Mouse (Mus musculus) 416B (cell line): ENCODE data around the gene 1700016D06Rik.

ENCODE experiments used
- DNase-seq: peaks from one replicate; pipeline ENCODE4 v3.0.0; 2011; ENCODE audit warnings: low read depth

1700016D06Rik gene

GRCm38 (mm10) chr8:11701033-11701362 lies at the start of gene 1700016D06Rik:
Gene 1700016D06Rik (minus strand): TSS chr8:11701063.
- DNase-seq: no peak

GRCm38 (mm10) chr8:11749472-11749871 lies 48.6 kb upstream of the 1700016D06Rik start:
- DNase-seq: no peak

- no peak for DNase-seq
Observed at GRCm38 (mm10) chr8:11746850-11747600, 46.2 kb upstream of the 1700016D06Rik start.

GRCm38 (mm10) chr8:11743580-11743979 lies 42.7 kb upstream of the 1700016D06Rik start:
- DNase-seq: no peak

GRCm38 (mm10) chr8:11740857-11741256 lies 40.0 kb upstream of the 1700016D06Rik start:
- DNase-seq: no peak

GRCm38 (mm10) chr8:11739082-11739481 lies 38.2 kb upstream of the 1700016D06Rik start:
- DNase-seq: no peak

GRCm38 (mm10) chr8:11737096-11737495 lies 36.2 kb upstream of the 1700016D06Rik start:
- no peak for DNase-seq

- DNase-seq: no peak
Observed at GRCm38 (mm10) chr8:11735672-11736235, 34.9 kb upstream of the 1700016D06Rik start.

GRCm38 (mm10) chr8:11730271-11730940 lies 29.5 kb upstream of the 1700016D06Rik start:
- DNase-seq: no peak

GRCm38 (mm10) chr8:11728482-11729295 lies 27.8 kb upstream of the 1700016D06Rik start:
- no peak for DNase-seq

GRCm38 (mm10) chr8:11727651-11728481 lies 27.0 kb upstream of the 1700016D06Rik start, which contains the start of gene Arhgef7:
Gene Arhgef7 (plus strand): TSS chr8:11727721.
- DNase-seq: no peak

- DNase-seq: no peak
Observed at GRCm38 (mm10) chr8:11727273-11727650, 26.4 kb upstream of the 1700016D06Rik start.

- no peak for DNase-seq
Observed at GRCm38 (mm10) chr8:11717194-11717593, 16.3 kb upstream of the 1700016D06Rik start.

GRCm38 (mm10) chr8:11712244-11712643 lies 11.4 kb upstream of the 1700016D06Rik start:
- peak; percentile 51 for DNase-seq

- DNase-seq: no peak
Observed at GRCm38 (mm10) chr8:11710415-11710814, 9.6 kb upstream of the 1700016D06Rik start.

- DNase-seq: no peak
Observed at GRCm38 (mm10) chr8:11709542-11709941, 8.7 kb upstream of the 1700016D06Rik start.

- DNase-seq: no peak
Observed at GRCm38 (mm10) chr8:11708815-11709214, 8.0 kb upstream of the 1700016D06Rik start.

GRCm38 (mm10) chr8:11707701-11708100 lies 6.8 kb upstream of the 1700016D06Rik start:
- no peak for DNase-seq

- DNase-seq: no peak
Observed at GRCm38 (mm10) chr8:11705818-11706217, 5.0 kb upstream of the 1700016D06Rik start.

- DNase-seq: no peak
Observed at GRCm38 (mm10) chr8:11704716-11705420, 4.0 kb upstream of the 1700016D06Rik start.

GRCm38 (mm10) chr8:11703789-11704188 lies 2.9 kb upstream of the 1700016D06Rik start:
- DNase-seq: no peak
